Mouse (Mus musculus) granulocyte monocyte progenitor cell, adult 5-6 weeks (primary cell): ENCODE results near the gene Igf2bp1. TPM values are rescaled to one million over a fixed set of nuclear protein-coding genes. Genes with fewer than 3 reads are reported as not detected.

Experiments used
- ATAC-seq: replicated peaks from 2 replicates; pipeline ENCODE4 v1.8.0; 2016; ENCODE audit warnings: mild to moderate bottlenecking, moderate TSS enrichment, inconsistent platforms; ENCODE audit not compliant: poor library complexity, severe bottlenecking
- total RNA-seq, 2 experiments: library from RNA; stranded (forward) in 1 of 2; stranded (reverse) in 1 of 2; fragments of 200-712, 200-1000 nt in 1 of 2; fragments of >200 nt in 1 of 2; fragmentation: Nextera tagmentation in 1 of 2; gene quantifications; 2 replicates each; pipeline ENCODE4 v1.2.3; 2014 to 2017

Gene Igf2bp1
- total RNA-seq, 2 experiments from 2014 or later = under 0.01 TPM; not detected in 1

DNA sequence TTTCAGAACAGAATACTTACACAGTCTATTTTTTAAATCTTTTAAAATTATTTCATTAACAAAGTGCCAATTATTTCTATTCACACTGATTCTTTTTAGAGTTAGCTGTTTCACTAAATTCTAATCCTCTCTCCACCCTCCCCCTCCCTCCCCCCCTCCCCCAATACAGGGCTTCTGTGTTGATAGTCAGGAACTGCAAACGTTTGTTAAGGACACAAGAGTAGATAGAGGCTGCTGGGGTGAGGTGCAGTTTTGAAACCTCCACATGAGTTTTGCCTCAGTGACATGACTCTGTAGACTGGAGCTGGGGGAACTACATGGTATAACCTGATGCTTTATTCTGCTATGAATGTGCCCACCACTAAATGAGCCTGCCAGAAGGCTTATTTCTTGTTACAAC, 3.1 kb upstream of the Igf2bp1 start:
- no peak for ATAC-seq

DNA sequence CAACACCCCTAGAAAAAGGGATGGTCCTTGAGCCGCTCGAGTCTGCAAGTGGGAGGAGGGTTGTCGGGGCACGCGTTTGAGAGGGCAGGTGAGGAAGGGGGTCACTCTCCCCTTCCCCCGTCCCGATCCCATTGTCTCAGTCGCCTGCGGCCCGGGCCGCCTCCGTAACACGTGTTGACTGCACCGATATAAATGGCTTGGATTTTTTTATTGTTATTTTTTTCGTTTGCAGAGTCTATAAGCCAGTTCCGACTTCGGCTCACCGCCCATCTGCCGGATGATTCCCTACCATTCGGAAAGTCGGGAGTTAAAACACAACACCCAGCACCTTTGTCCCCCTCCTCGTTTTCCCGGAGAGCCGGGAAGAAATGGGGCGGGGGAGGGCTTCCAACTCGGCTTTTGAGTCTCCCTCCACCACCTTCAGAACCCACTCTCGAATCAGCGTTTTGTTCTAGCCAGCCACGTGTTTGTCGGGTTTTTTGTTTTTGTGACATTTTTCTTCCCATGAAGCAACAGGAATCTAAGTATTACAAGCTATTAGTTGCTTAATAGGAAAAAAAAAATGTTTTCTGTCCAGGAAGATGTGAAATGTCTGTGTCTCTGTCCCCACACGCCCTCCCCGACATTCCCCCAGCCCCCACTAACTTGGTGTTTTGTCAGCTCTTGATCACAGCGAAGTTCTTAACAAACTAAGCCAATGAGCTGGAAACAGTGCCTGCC, 1.9 kb upstream of the Igf2bp1 start:
- ATAC-seq = no peak

DNA sequence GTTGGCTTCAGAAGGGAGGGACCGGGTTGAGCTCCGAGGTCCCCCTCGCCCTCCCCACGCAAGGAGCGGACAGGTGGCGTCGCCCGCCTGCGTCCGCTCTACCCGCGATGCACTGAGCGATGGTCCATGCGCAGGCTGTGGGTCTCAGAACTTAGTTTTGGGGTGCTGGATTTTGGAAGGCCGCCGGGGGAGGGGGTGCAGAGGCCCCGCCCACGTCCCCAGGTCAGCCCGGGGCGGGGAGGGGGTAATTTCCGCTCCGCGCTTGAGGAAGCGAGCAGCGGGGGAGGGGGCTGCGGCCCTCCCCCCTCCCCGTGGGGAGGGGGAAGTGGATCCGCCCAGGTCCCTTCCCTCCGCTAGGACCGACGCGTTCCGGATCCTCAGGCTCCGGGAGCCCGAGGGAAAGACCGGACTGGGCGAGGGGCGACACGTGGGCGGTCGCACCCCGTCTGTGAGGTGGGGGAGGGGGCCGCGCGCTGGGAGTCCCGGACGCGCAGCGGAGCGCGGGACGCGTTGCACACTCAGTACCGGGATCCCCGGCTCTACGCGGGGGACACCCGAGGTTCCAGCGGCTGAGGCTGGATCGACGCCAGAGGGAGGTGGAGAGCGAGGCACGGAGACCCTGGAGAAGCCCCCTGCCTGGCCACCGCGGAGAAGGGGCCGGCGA, 1.2 kb upstream of the Igf2bp1 start:
- ATAC-seq = peak; percentile 25; the same call in 1 of the 2 replicates

DNA sequence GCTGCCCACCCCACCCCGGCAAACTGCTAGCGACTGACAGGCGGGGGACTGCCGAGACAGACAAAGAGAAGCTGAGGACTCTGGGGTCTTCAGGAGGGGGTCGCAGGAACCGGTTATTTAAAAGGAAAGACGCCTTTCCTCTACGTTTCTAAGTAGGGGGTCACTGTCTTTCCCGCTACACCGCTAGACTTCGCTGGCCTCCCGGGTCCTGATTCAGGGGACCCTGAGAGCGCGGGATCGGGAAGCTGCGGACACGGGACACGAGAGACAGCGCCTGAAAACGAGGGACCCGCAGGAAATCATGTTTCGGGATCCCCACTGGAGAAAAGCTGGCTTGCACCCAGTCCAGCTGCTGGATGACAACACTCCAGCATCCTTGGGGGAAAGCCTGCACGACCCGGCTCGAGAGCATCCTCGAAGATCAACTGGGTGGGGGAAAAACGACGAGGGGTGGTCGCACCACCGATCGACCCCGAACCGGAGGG, 669 bp upstream of the Igf2bp1 start:
- no peak for ATAC-seq

DNA sequence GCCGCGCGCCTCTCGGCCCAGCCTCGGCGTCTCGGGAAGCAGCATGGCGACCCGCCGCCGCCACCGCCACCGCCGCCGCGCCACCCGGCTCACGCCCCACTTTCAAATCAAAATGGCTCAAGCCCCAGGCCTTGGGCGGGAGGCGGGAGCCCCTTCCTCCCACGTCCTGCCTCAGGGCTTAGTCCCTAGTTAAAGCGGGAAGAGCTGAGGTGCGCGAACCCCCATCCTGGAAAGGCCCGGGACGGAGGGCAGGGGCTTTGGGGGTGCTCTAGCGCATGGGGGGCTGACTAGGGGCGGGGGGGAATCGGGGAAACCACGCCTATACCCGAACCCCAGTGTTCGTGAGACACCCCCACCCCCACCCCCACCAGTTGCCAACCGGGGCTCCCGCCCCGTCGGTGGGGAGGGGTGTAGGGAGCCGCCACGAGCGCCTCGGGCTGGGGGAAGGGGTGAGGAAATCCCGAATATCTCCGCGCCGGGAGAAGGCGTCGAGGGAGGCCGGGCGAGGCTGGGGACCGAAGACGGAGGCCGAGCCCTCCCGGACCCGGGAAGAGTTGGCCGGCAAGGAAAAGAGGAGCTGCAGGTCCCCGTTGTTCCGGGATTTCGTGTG, 842 bp downstream of the Igf2bp1 start:
- no peak for ATAC-seq

DNA sequence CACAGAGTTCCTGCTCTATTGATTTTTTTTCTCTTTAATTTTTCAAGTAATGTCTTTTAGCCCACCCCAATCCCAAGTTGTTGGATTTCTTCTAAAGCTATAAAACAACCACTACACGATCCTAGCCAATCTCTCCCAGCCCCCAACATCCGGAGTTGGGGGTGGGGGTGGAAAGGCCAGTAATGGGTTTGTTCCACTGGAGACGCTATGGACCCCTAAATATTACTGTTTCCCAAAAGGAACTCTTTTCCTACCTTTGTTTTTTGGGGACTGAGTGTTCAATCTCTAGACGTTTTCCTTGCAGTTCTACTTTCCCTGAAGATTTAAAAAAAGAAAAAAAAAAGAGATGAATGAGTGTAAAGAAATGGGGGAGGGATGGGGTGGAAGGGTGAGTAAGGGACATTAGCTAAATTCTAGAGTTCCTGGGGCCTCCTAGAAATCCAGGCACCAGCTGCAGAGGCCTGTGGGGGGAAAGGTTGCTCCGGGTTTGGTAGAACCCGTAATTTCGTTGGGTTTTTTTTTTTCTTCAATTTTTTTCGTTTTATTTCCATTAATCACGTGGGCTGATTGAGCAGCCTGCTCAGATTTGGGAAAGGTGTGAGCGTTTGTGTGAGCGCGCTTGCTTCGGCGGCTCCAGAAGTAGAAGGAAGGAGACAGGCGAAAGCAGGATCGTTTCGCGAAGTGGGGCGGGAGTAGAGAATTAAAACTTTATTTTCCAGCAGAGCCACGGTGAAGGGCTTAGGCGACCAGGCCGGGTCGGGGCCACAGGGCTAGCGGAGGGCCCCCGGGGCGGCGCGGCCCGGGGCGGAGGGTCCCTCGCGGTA, 1.6 kb downstream of the Igf2bp1 start:
- ATAC-seq = no peak

DNA sequence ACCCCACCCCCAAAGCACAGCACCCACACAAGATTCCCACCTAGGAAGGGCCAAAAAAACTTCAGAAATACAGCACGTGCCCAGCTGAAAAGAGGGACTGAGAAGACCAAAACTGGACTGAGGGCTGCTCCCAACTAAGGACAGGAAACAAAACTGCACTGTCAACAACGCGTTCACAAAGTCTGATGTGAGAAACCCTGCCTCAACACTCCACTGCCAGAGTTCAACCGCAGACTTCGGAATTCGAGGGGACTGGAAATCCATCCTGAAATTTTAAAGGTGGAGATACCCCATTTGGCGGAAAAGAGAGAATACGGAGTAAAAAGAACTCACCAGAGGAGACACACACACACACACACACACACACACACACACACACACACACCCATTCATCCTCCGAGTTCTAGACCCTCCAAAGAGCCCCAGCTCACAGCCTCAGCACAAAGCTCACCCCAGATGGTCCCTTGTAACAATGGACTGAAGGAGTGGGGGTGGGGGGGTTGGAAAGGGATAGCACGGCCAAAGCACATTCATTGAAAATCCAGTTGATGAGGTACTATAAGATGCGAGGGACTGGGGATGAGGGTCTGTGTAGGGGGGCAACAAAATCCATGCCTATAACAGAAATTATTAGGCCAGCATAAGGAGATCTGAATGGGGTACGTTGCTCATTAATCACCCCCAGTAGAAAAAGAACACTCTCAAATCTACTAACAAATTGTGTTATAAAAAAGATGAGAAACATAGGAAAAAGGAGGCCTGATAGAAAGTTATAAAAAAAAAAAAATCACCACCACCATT, 2.4 kb downstream of the Igf2bp1 start:
- no peak for ATAC-seq

DNA sequence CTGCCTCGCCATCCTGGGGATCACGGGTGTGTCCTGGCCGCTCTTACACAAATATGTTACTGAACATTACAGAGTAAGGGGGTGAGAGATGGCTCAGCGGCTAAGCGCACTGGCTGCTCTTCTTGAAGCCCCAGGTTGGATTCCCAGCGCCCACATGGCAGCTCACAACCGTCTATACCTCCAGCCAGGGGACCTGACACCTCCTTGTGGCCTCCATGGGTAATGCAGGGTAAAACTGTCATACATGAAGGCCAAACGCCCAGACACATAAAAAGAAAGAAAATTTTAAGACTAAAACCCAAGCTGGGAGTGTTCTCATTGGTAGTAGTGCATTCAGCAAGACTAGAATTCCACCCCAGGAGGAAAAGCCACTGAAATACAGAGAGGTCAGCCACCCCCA, 11.6 kb downstream of the Igf2bp1 start:
- ATAC-seq = no peak

DNA sequence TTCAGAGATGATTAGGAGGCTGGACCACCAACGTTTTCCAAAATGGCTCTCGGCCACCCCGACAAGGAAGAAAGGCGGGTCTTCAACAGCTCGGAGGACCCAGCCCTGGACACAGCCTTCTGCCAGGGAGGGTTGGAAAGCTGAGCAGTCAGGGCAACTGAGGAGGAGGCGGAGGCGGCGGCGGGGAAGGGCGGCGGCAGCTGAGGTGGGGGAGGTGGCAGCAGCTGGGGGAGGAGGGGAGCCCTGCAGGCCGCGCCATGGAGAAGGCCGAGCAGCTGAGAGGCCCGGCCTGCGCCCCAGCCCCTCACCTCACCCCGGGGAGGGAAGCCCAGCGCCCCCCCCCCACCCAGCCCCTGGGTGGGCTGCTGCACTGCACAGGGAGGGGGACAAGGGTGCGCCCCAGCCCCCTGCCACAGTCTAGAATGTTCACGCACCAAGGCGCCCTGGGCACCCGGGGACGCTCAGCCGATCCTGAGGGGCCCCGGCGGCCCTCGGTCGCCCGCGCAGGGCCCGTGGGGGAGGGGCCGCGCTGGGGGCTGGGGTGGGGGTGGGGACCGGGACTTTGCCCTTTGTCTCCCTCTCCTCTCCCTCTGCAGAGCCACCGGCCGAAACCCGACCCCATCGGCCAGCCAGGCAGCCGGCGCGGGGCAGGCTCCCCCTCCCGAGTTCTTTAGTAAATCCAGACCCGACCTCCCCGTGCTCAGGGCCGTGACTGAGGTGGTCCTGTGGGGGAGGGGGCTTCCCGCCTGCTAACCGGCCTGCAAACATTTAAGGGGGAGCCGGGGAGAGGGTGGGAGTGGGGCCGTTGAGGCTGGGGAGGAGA, 14.6 kb downstream of the Igf2bp1 start:
- ATAC-seq = no peak

DNA sequence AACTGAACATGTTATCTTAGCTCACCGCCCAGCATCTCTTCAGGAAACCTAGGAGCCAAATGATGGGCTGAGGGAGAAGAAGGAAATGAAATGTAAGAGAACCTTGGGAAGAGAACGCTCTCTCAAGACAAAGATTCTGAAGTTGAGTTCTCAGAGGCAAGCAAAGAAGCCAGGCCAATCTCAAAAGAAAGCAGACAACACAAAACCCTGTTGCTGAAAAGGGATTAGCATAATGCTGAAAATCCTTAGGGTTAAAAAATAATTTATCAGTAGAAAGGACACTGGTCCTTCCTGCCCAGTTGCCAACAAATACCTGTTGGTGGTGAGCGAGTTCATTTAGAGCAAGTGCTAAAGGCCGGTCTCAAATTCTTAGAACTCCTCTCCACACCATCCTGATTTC, 15.3 kb downstream of the Igf2bp1 start:
- ATAC-seq = no peak

DNA sequence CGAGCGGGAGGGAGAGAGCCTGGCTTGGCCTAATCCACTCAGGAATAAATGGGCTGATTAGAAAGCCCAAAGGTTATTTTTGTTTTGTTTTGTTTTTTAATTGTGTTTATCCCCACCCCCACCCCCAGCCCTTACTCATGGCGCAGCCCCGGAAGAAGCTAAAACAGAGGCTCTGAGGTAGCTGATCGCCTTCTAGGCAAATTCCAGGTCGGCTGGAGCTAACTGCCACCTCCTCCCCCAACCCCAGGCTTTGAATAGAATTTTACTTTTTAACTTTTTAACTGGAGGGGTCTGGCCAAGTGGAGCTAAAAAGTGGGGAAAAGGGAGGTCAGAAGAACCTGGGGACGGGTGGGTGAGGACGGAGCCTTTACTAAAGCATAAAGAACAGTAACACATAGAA, 15.9 kb downstream of the Igf2bp1 start:
- no peak for ATAC-seq

DNA sequence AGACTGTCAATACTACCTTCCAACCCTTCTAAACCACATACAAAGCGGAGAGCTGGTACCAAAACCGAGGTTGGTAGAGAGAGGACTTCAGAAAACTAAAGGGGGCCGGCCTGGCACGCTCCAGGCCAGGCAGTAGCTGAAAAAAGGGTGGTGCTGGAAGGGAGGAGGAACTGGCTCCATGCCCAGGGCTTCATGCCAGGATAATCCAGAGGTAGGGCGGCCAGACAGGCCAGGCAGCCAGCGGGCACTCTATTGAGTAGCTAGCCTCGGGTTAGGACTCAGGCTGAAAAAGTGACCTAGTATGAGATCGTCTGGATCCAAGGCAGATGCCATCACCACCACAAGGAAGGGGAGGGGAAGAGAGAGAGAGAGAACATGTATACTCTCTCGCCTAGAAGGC, 17.2 kb downstream of the Igf2bp1 start:
- no peak for ATAC-seq

DNA sequence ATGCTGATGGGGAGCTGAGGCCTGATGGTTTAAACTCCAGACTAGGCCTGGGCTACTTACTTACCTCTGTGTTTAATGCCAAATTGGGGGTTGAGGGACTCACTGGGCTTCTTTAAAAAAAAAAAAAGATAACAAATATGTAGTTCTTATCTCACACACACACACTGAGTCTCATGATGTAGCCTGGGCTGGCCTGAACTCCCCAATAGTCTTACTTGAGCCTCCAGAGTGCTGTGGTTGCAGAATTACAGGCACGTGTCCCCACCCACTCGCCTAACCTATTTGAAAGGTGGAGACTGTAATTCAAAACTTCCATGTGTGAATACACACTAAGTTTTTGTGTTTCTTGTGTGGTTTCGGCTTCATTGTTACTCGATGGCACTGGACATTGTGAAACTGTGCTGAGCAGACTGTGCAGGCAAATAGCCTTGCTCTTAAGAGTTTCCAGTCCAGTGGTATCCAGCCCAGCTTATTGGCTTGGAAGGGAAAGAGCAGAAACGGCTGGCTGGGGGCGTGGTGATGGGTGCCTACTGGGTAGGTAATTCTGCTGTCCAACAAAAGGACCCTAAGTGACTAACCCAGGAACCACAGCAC, 17.8 kb downstream of the Igf2bp1 start:
- no peak for ATAC-seq

DNA sequence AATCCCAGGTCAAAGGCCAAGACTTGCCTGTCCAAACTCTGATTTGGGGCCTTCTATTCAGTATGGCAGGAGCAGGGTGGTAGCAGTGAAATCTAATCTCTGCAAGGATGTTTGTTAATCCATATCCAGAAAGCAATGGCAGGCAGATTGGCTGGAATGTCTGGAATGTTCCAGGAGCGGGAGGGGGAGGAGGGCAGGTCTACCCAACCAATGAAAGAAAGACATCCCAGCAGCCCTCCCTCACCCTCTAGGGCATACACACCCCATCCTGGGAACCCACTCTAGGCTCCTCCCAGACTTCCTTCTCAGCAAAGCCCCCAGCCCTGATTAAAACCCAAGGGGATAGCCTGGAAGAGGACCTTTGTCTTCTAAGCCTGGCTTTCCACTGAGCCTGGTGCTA, 23.3 kb downstream of the Igf2bp1 start:
- no peak for ATAC-seq

DNA sequence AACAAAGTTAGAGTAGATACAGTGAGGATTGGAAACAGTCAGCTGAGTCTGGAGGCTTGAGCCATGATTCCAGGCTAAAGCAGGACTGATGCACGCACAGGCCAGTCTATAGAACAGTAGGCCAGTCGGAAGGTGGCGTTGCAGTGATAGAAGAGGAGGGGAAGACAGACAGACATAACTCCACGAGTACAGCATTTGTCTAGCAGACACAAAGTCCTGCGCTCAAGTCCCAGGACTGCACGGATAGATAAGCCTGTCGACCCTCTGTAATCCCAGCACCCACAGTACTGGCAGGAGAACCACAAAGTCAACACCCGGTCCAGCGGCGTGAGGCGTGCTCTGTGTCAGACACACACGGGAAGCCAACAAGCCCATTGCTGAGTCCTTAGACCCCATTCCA, 23.9 kb downstream of the Igf2bp1 start:
- ATAC-seq = no peak

DNA sequence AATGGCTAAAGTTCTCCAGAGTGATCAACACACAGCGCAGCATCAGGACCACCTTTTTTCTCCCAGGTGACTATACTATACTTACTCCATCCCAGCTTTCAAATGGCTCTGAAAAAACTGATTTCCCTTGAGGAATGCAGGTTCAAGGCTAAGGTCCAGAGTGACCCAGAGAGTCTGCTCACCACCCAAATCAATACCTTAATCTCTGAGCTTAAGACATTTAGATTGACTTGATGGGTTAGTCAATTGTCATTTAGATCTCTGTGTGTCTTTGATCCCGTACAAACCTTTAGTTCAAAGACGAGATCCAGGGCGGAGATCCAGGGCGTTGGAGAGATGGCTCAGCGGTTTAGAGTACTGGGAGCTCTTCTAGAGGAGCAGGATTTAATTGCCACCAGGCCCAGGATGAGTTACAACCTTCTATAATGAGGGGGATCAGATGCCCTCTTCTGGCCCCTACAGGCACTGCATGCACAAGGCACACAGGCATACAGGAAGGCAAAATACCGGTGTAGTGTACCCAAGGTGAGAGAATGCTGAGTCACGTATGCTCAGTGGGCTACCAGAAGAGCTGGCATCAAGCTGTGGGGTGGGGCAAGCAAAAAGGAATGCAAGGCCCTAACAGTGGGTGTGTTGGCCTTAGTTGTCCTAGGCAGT, 24.9 kb downstream of the Igf2bp1 start:
- peak; percentile 76 for ATAC-seq

DNA sequence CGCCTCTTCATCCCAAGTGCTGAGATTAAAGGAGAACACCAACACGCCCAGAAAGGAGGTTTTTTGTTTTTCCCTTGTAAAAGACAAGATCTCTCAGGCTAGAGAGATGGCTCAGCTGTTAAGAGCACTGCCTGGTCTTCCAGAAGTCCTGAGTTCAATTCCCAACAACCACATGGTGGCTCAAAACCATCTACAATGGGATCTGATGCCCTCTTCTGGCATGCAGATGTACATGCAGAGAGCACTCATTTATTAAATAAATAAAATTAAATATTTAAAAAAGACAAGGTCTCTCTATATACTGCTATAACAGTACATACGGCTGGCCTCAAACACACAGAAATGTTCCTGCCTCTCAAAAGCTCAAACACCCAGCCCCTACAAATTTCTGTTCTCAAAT, 27.3 kb downstream of the Igf2bp1 start:
- ATAC-seq = no peak

DNA sequence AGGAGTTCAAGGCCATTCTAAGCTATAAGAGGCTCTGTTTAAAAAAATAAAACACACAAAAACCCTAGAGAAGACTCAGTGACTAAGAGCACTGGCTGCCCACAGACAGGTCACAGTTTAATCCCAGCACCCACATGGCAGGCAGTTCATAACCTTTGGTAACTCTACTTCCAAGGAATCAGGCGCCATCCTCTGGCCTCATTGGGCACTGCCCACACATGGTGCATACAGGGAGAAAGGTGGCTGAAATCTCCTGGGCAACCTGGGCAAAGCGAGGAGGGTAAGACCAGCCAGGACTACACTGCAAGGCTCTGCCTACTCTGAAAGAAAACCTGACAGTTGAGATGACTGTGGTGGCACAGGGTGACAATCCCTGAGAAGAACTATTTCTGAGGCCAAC, 29.4 kb downstream of the Igf2bp1 start:
- ATAC-seq = no peak
